Mouse (Mus musculus) forebrain, embryonic 14.5 days (tissue): ENCODE data around the gene Ctbp2. TPM values are rescaled to one million over a fixed set of nuclear protein-coding genes. Genes with fewer than 3 reads are reported as not detected.

Experiments
- ATAC-seq: fragments of 200-750 bp; cut with Nextera tagmentation; 2 replicates; pipeline ENCODE4 v1.8.0; 2017; ENCODE audit warnings: mild to moderate bottlenecking, moderate library complexity
- DNase-seq: peaks from one replicate; pipeline ENCODE4 v3.0.0-alpha.2; 2015; ENCODE audit warnings: low spot score
- H3K27ac ChIP-seq: fragments of 300-500 bp; sonication (generic); 2 replicates; pipeline ENCODE4 v1.5.1; 2014; ENCODE audit warnings: low read depth, mild to moderate bottlenecking, control low read depth, low read length, moderate library complexity
- H3K27me3 ChIP-seq: fragments of 300-500 bp; sonication (generic); replicated peaks from 2 replicates; pipeline ENCODE4 v1.6.1; 2014; ENCODE audit warnings: low read length, control low read depth, mixed read lengths; ENCODE audit not compliant: control insufficient read depth, insufficient read depth
- H3K36me3 ChIP-seq: fragments of 300-500 bp; sonication (generic); 2 replicates; pipeline ENCODE4 v1.6.1; 2014; ENCODE audit warnings: low read length, control low read depth; ENCODE audit not compliant: control insufficient read depth, insufficient read depth
- H3K4me1 ChIP-seq: fragments of 300-500 bp; sonication (generic); 2 replicates; pipeline ENCODE4 v1.6.1; 2014; ENCODE audit warnings: antibody characterized with exemption, low read length, control low read depth; ENCODE audit not compliant: control insufficient read depth, insufficient read depth
- H3K4me2 ChIP-seq: fragments of 300-500 bp; sonication (generic); 2 replicates; pipeline ENCODE4 v1.6.1; 2014; ENCODE audit warnings: mild to moderate bottlenecking, control low read depth, low read length
- H3K4me3 ChIP-seq: fragments of 300-500 bp; sonication (generic); 2 replicates; pipeline ENCODE4 v1.5.1; 2014; ENCODE audit warnings: low read depth, low read length, control low read depth
- H3K9ac ChIP-seq: fragments of 300-500 bp; sonication (generic); 2 replicates; pipeline ENCODE4 v1.6.1; 2014; ENCODE audit warnings: mild to moderate bottlenecking, low read length, control low read depth, moderate library complexity
- H3K9me3 ChIP-seq: fragments of 300-500 bp; sonication (generic); replicated peaks from 2 replicates; pipeline ENCODE4 v1.6.1; 2016; ENCODE audit warnings: low read length, control low read depth, mixed read lengths; ENCODE audit not compliant: control insufficient read depth
- WGBS: fragments of 180-500 bp; shearing (Covaris S2); extraction: QIAGEN DNeasy Blood & Tissue Kit; methylation state at CpG from one replicate; pipeline ENCODE4 v1.1.7; 2014; 5-methylcytosine and 5-hydroxymethylcytosine counted together
- polyA plus RNA-seq: library from polyadenylated mRNA; unstranded; fragments of >200 nt; fragmentation: Nextera tagmentation; extraction: Ambion mirVana; gene quantifications from 2 replicates; pipeline ENCODE4 v1.2.1, GENCODE M21; 2014

Gene Ctbp2
- polyA plus RNA-seq, 1 experiment from 2014 or later: 92.1 TPM

- Histone ChIP-seq H3K4me2 (no peak overlapping the region), H3K4me1 (peaks cover 45% of the 10 kb centered on the region), H3K36me3 (no peaks in the 10 kb centered on the region), H3K9ac (no peak overlapping the region), H3K9me3 (no peaks in the 10 kb centered on the region), H3K27ac (no peak overlapping the region), H3K4me3 (no peak overlapping the region), H3K27me3 (no peaks in the 10 kb centered on the region)
- WGBS: 67% methylated on average over 8 of the region's 8 CpGs
- DNase-seq: no peak
- ATAC-seq: no peak
Observed at GRCm38 (mm10) chr7:133113185-133113895, 10.8 kb downstream of the Ctbp2 start.

GRCm38 (mm10) chr7:133112351-133112831 is 11.8 kb downstream of the Ctbp2 start:
- WGBS: 5% methylated on average over 6 of the region's 6 CpGs
- no peak overlapping the region for H3K9ac ChIP-seq
- no peak for ATAC-seq

GRCm38 (mm10) chr7:133109442-133109841 is 14.7 kb downstream of the Ctbp2 start:
- H3K9ac ChIP-seq: no peak overlapping the region
- no peak for ATAC-seq
- no peaks in the 10 kb centered on the region for H3K36me3 ChIP-seq
- H3K4me3 ChIP-seq: no peak overlapping the region
- H3K27me3 ChIP-seq: no peaks in the 10 kb centered on the region
- H3K9me3 ChIP-seq: no peaks in the 10 kb centered on the region
- peaks cover 12% of the 10 kb centered on the region for H3K4me1 ChIP-seq
- no peak overlapping the region for H3K4me2 ChIP-seq
- WGBS: 96% methylated on average over 4 of the region's 4 CpGs
- DNase-seq: no peak
- no peak overlapping the region for H3K27ac ChIP-seq

More at GRCm38 (mm10) chr7:133112351-133112831, 11.8 kb downstream of the Ctbp2 start:
- peak overlapping the region; percentile 5; the same call in 1 of the 2 replicates for H3K27ac ChIP-seq
- no peaks in the 10 kb centered on the region for H3K36me3 ChIP-seq
- no peak overlapping the region for H3K4me3 ChIP-seq
- H3K4me1 ChIP-seq: peaks cover 39% of the 10 kb centered on the region
- H3K9me3 ChIP-seq: no peaks in the 10 kb centered on the region
- H3K27me3 ChIP-seq: no peaks in the 10 kb centered on the region
- no peak for DNase-seq
- no peak overlapping the region for H3K4me2 ChIP-seq

GRCm38 (mm10) chr7:133108695-133109094 is 15.5 kb downstream of the Ctbp2 start:
- Histone ChIP-seq H3K4me1 (peaks cover 12% of the 10 kb centered on the region), H3K9me3 (no peaks in the 10 kb centered on the region), H3K27ac (no peak overlapping the region), H3K4me3 (no peak overlapping the region), H3K9ac (no peak overlapping the region), H3K36me3 (no peaks in the 10 kb centered on the region), H3K27me3 (no peaks in the 10 kb centered on the region), H3K4me2 (no peak overlapping the region)
- DNase-seq (no peak), ATAC-seq (no peak)
- WGBS: 88% methylated on average over 2 of the region's 2 CpGs

GRCm38 (mm10) chr7:133102578-133102977 is 21.6 kb downstream of the Ctbp2 start:
- H3K9ac ChIP-seq: no peak overlapping the region
- H3K36me3 ChIP-seq: no peaks in the 10 kb centered on the region; the same call in 1 of the 2 replicates
- no peaks in the 10 kb centered on the region for H3K9me3 ChIP-seq
- peaks cover 15% of the 10 kb centered on the region for H3K4me1 ChIP-seq
- ATAC-seq: no peak
- no peaks in the 10 kb centered on the region for H3K27me3 ChIP-seq
- H3K27ac ChIP-seq: no peak overlapping the region
- no peak overlapping the region for H3K4me2 ChIP-seq
- WGBS: 81% methylated on average over 3 of the region's 3 CpGs
- DNase-seq: no peak
- H3K4me3 ChIP-seq: no peak overlapping the region

GRCm38 (mm10) chr7:133101070-133101469 is 23.1 kb downstream of the Ctbp2 start:
- no peak for ATAC-seq

GRCm38 (mm10) chr7:133100178-133100577 is 24.0 kb downstream of the Ctbp2 start:
- H3K4me2 ChIP-seq: no peak overlapping the region
- H3K36me3 ChIP-seq: no peaks in the 10 kb centered on the region; the same call in 1 of the 2 replicates
- H3K9me3 ChIP-seq: no peaks in the 10 kb centered on the region
- no peaks in the 10 kb centered on the region for H3K27me3 ChIP-seq
- no peak for DNase-seq
- H3K4me3 ChIP-seq: no peak overlapping the region
- H3K27ac ChIP-seq: no peak overlapping the region
- 55% methylated on average over 6 of the region's 6 CpGs for WGBS
- no peak for ATAC-seq
- no peak overlapping the region for H3K9ac ChIP-seq
- H3K4me1 ChIP-seq: peaks cover 15% of the 10 kb centered on the region

More at GRCm38 (mm10) chr7:133101070-133101469, 23.1 kb downstream of the Ctbp2 start:
- H3K27ac ChIP-seq: no peak overlapping the region
- H3K36me3 ChIP-seq: no peaks in the 10 kb centered on the region; the same call in 1 of the 2 replicates
- 65% methylated on average over 6 of the region's 6 CpGs for WGBS
- no peak overlapping the region for H3K4me3 ChIP-seq
- no peak for DNase-seq
- no peak overlapping the region for H3K9ac ChIP-seq
- no peaks in the 10 kb centered on the region for H3K27me3 ChIP-seq
- H3K9me3 ChIP-seq: no peaks in the 10 kb centered on the region
- no peak overlapping the region for H3K4me2 ChIP-seq
- H3K4me1 ChIP-seq: peaks cover 15% of the 10 kb centered on the region

- ATAC-seq (no peak), DNase-seq (no peak)
- 56% methylated on average over 4 of the region's 4 CpGs for WGBS
- Histone ChIP-seq H3K4me2 (no peak overlapping the region), H3K4me1 (peaks cover 15% of the 10 kb centered on the region), H3K9me3 (no peaks in the 10 kb centered on the region), H3K4me3 (no peak overlapping the region), H3K9ac (no peak overlapping the region), H3K36me3 (no peaks in the 10 kb centered on the region; the same call in 1 of the 2 replicates), H3K27me3 (no peaks in the 10 kb centered on the region), H3K27ac (no peak overlapping the region)
Observed at GRCm38 (mm10) chr7:133099266-133099665, 24.9 kb downstream of the Ctbp2 start.

GRCm38 (mm10) chr7:133098118-133098793 is 25.9 kb downstream of the Ctbp2 start:
- Histone ChIP-seq H3K27ac (no peak overlapping the region), H3K4me3 (no peak overlapping the region), H3K9ac (no peak overlapping the region), H3K27me3 (no peaks in the 10 kb centered on the region), H3K9me3 (no peaks in the 10 kb centered on the region), H3K36me3 (no peaks in the 10 kb centered on the region; the same call in 1 of the 2 replicates), H3K4me1 (peaks cover 15% of the 10 kb centered on the region), H3K4me2 (no peak overlapping the region)
- WGBS: 92% methylated on average over 12 of the region's 12 CpGs
- no peak for DNase-seq
- no peak for ATAC-seq
